Mouse (Mus musculus) lung, embryonic 14.5 days (tissue): ENCODE results near the gene Ccdc74a. TPM values are rescaled to one million over a fixed set of nuclear protein-coding genes. Genes with fewer than 3 reads are reported as not detected.

ENCODE experiments used
- ATAC-seq: fragments of 200-750 bp; cut with Nextera tagmentation; 2 replicates; pipeline ENCODE4 v1.8.0; 2017; ENCODE audit warnings: mild to moderate bottlenecking, moderate TSS enrichment, moderate library complexity; ENCODE audit not compliant: insufficient read depth
- DNase-seq: peaks from one replicate; pipeline ENCODE4 v3.0.0-alpha.2; 2015
- H3K27ac ChIP-seq: fragments of 300-500 bp; sonication (generic); 2 replicates; pipeline ENCODE4 v1.5.1; 2014; ENCODE audit warnings: low read depth, mild to moderate bottlenecking, moderate library complexity
- H3K27me3 ChIP-seq: fragments of 300-500 bp; sonication (generic); 2 replicates; pipeline ENCODE4 v1.6.1; 2014; ENCODE audit warnings: low read length, control low read depth; ENCODE audit not compliant: insufficient read depth
- H3K36me3 ChIP-seq: fragments of 300-500 bp; sonication (generic); 2 replicates; pipeline ENCODE4 v1.6.1; 2014; ENCODE audit warnings: control low read depth; ENCODE audit not compliant: insufficient read depth
- H3K4me1 ChIP-seq: fragments of 300-500 bp; sonication (generic); 2 replicates; pipeline ENCODE4 v1.6.1; 2014; ENCODE audit warnings: antibody characterized with exemption, control low read depth; ENCODE audit not compliant: insufficient read depth
- H3K4me2 ChIP-seq: fragments of 300-500 bp; sonication (generic); 2 replicates; pipeline ENCODE4 v1.6.1; 2014; ENCODE audit warnings: mild to moderate bottlenecking
- H3K4me3 ChIP-seq: fragments of 300-500 bp; sonication (generic); 2 replicates; pipeline ENCODE4 v1.5.1; 2014; ENCODE audit warnings: low read depth, low read length
- H3K9ac ChIP-seq: fragments of 300-500 bp; sonication (generic); 2 replicates; pipeline ENCODE4 v1.6.1; 2014
- H3K9me3 ChIP-seq: fragments of 300-500 bp; sonication (generic); 2 replicates; pipeline ENCODE4 v1.6.1; 2016; ENCODE audit warnings: low read depth, low read length, control low read depth
- CTCF ChIP-seq: IDR thresholded peaks from 2 replicates; pipeline ENCODE4 v1.5.1; 2016; ENCODE audit warnings: antibody characterized with exemption, low read depth
- WGBS: fragments of 180-500 bp; shearing (Covaris S2); extraction: QIAGEN DNeasy Blood & Tissue Kit; methylation state at CpG from one replicate; pipeline ENCODE4 v1.1.7; 2014; 5-methylcytosine and 5-hydroxymethylcytosine counted together
- polyA plus RNA-seq: library from polyadenylated mRNA; unstranded; fragments of >200 nt; fragmentation: Nextera tagmentation; extraction: Ambion mirVana; gene quantifications from 2 replicates; pipeline ENCODE4 v1.2.1, GENCODE M21; 2014

Ccdc74a gene
- polyA plus RNA-seq, 1 experiment from 2014 or later, result 5.3 TPM

GRCm38 (mm10) chr16:17652607-17653006 is 6.3 kb downstream of the Ccdc74a start:
- Histone ChIP-seq H3K27me3 (no peaks in the 10 kb centered on the region), H3K27ac (no peak overlapping the region), H3K9ac (no peak overlapping the region), H3K9me3 (no peaks in the 10 kb centered on the region), H3K4me3 (no peak overlapping the region), H3K4me1 (no peaks in the 10 kb centered on the region), H3K36me3 (peaks cover 74% of the 10 kb centered on the region), H3K4me2 (no peak overlapping the region)
- no peak for TF ChIP-seq CTCF
- no peak for DNase-seq
- ATAC-seq, result no peak
- 90% methylated on average over 4 of the region's 4 CpGs for WGBS

- H3K9ac ChIP-seq, result no peak overlapping the region
- DNase-seq (no peak), ATAC-seq (no peak)
- no peaks in the 10 kb centered on the region for H3K4me1 ChIP-seq
- H3K36me3 ChIP-seq, result peaks cover 80% of the 10 kb centered on the region
- H3K27ac ChIP-seq, result no peak overlapping the region
- TF ChIP-seq CTCF, result no peak
- no peaks in the 10 kb centered on the region for H3K27me3 ChIP-seq
- H3K4me3 ChIP-seq, result no peak overlapping the region
- H3K4me2 ChIP-seq, result no peak overlapping the region
- H3K9me3 ChIP-seq, result no peaks in the 10 kb centered on the region
- WGBS, result 93% methylated on average over 5 of the region's 5 CpGs
Observed at GRCm38 (mm10) chr16:17653601-17654000, 7.3 kb downstream of the Ccdc74a start.

GRCm38 (mm10) chr16:17654188-17654795 is 8.0 kb downstream of the Ccdc74a start:
- no peak for TF ChIP-seq CTCF
- ATAC-seq, result no peak
- Histone ChIP-seq H3K36me3 (peaks cover 80% of the 10 kb centered on the region), H3K4me1 (no peaks in the 10 kb centered on the region), H3K4me3 (no peak overlapping the region), H3K9ac (no peak overlapping the region), H3K4me2 (no peak overlapping the region), H3K9me3 (no peaks in the 10 kb centered on the region), H3K27ac (no peak overlapping the region), H3K27me3 (no peaks in the 10 kb centered on the region)
- no peak for DNase-seq
- 92% methylated on average over 4 of the region's 4 CpGs for WGBS

- H3K27ac ChIP-seq, result no peak overlapping the region
- no peak overlapping the region for H3K4me3 ChIP-seq
- H3K36me3 ChIP-seq, result peaks cover 74% of the 10 kb centered on the region
- WGBS, result 86% methylated on average over 5 of the region's 5 CpGs
- DNase-seq (no peak), ATAC-seq (no peak)
- H3K27me3 ChIP-seq, result no peaks in the 10 kb centered on the region
- H3K4me1 ChIP-seq, result no peaks in the 10 kb centered on the region
- no peak for TF ChIP-seq CTCF
- H3K9ac ChIP-seq, result no peak overlapping the region
- H3K9me3 ChIP-seq, result no peaks in the 10 kb centered on the region
- no peak overlapping the region for H3K4me2 ChIP-seq
Observed at GRCm38 (mm10) chr16:17656212-17656871, 10.1 kb downstream of the Ccdc74a start.

GRCm38 (mm10) chr16:17665568-17665967 is 19.3 kb downstream of the Ccdc74a start:
- H3K27me3 ChIP-seq, result no peaks in the 10 kb centered on the region
- no peak overlapping the region for H3K4me3 ChIP-seq
- H3K4me2 ChIP-seq, result no peak overlapping the region
- no peak overlapping the region for H3K27ac ChIP-seq
- no peaks in the 10 kb centered on the region for H3K9me3 ChIP-seq
- H3K4me1 ChIP-seq, result no peaks in the 10 kb centered on the region
- H3K9ac ChIP-seq, result no peak overlapping the region
- H3K36me3 ChIP-seq, result peaks cover 67% of the 10 kb centered on the region
- ATAC-seq (no peak), DNase-seq (no peak)
- no peak for TF ChIP-seq CTCF

GRCm38 (mm10) chr16:17669886-17670285 is 23.6 kb downstream of the Ccdc74a start:
- no peak overlapping the region for H3K9ac ChIP-seq

GRCm38 (mm10) chr16:17694860-17695259 is 48.6 kb downstream of the Ccdc74a start:
- Histone ChIP-seq H3K4me1 (no peaks in the 10 kb centered on the region), H3K9ac (no peak overlapping the region), H3K9me3 (no peaks in the 10 kb centered on the region), H3K27ac (no peak overlapping the region), H3K27me3 (no peaks in the 10 kb centered on the region), H3K4me3 (no peak overlapping the region), H3K4me2 (no peak overlapping the region), H3K36me3 (peaks cover 49% of the 10 kb centered on the region)
- DNase-seq (no peak), ATAC-seq (no peak)
- WGBS, result 89% methylated on average over 3 of the region's 3 CpGs
- TF ChIP-seq CTCF, result no peak

More at GRCm38 (mm10) chr16:17669886-17670285, 23.6 kb downstream of the Ccdc74a start:
- no peak for TF ChIP-seq CTCF
- Histone ChIP-seq H3K27ac (no peak overlapping the region), H3K9me3 (no peaks in the 10 kb centered on the region), H3K4me2 (no peak overlapping the region), H3K27me3 (no peaks in the 10 kb centered on the region), H3K4me1 (no peaks in the 10 kb centered on the region), H3K4me3 (no peak overlapping the region), H3K36me3 (peaks cover 72% of the 10 kb centered on the region)
- no peak for DNase-seq
- ATAC-seq, result no peak

Other genes with a start within 250 kb of the Ccdc74a start
- 5.1 and 6.3 TPM in 2 replicates for gene Snap29, start 240.5 kb upstream of the Ccdc74a start, polyA plus RNA-seq
- gene Pi4ka, start 240.2 kb upstream of the Ccdc74a start, polyA plus RNA-seq, result 33.8 and 37.9 TPM in 2 replicates
- 61.9 and 74.1 TPM in 2 replicates for gene Crkl, start 194.5 kb upstream of the Ccdc74a start, polyA plus RNA-seq
- gene Aifm3, start 156.9 kb upstream of the Ccdc74a start, polyA plus RNA-seq, result 1.3 and 1.5 TPM in 2 replicates
- 78.4 and 80.0 TPM in 2 replicates for gene Lztr1, start 137.8 kb upstream of the Ccdc74a start, polyA plus RNA-seq
- 47.4 and 51.4 TPM in 2 replicates for gene Thap7, start 115.3 kb upstream of the Ccdc74a start, polyA plus RNA-seq
- gene Lrrc74b, start 85.2 kb upstream of the Ccdc74a start, polyA plus RNA-seq, result 0.31 and 0.42 TPM in 2 replicates
- 1.6 and 1.7 TPM in 2 replicates for gene P2rx6, start 84.6 kb upstream of the Ccdc74a start, polyA plus RNA-seq
- 6.2 and 8.0 TPM in 2 replicates for gene Slc7a4, start 63.3 kb upstream of the Ccdc74a start, polyA plus RNA-seq
- gene Smpd4, start 27.1 kb upstream of the Ccdc74a start, polyA plus RNA-seq, result 45.4 and 45.7 TPM in 2 replicates
- 40.8 and 46.0 TPM in 2 replicates for gene Med15, start 86.4 kb downstream of the Ccdc74a start, polyA plus RNA-seq
- 67.0 and 70.7 TPM in 2 replicates for gene Klhl22, start 113.1 kb downstream of the Ccdc74a start, polyA plus RNA-seq
- gene Scarf2, start 150.8 kb downstream of the Ccdc74a start, polyA plus RNA-seq, result 32.7 and 36.3 TPM in 2 replicates
- 0.18 TPM in 1 of 2 replicates, not detected in the other for gene B830017H08Rik, start 186.7 kb downstream of the Ccdc74a start, polyA plus RNA-seq
- 2.6 and 2.7 TPM in 2 replicates for gene Car15, start 191.9 kb downstream of the Ccdc74a start, polyA plus RNA-seq
- 0.29 and 0.55 TPM in 2 replicates for gene Gm20518, start 245.2 kb downstream of the Ccdc74a start, polyA plus RNA-seq
- 0.07 and 0.09 TPM in 2 replicates for gene Tssk1, start 247.8 kb downstream of the Ccdc74a start, polyA plus RNA-seq